Mouse (Mus musculus) heart, embryonic 11.5 days (tissue): ENCODE data around the gene Elk3. TPM values are rescaled to one million over a fixed set of nuclear protein-coding genes. Genes with fewer than 3 reads are reported as not detected.

Experiments used
- ATAC-seq: fragments of 200-750 bp; cut with Nextera tagmentation; replicated peaks from 2 replicates; pipeline ENCODE4 v1.8.0; 2017; ENCODE audit warnings: moderate library complexity; ENCODE audit not compliant: insufficient number of reproducible peaks, low FRiP score, low TSS enrichment
- H3K27ac ChIP-seq: fragments of 300-500 bp; sonication (generic); 2 replicates; pipeline ENCODE4 v1.5.1; 2014; ENCODE audit warnings: mild to moderate bottlenecking, low read depth, low read length
- H3K27me3 ChIP-seq: fragments of 300-500 bp; sonication (generic); 2 replicates; pipeline ENCODE4 v1.6.1; 2014; ENCODE audit warnings: mild to moderate bottlenecking, low read length, mixed read lengths; ENCODE audit not compliant: control insufficient read depth, insufficient read depth
- H3K36me3 ChIP-seq: fragments of 300-500 bp; sonication (generic); 2 replicates; pipeline ENCODE4 v1.6.1; 2014; ENCODE audit warnings: mild to moderate bottlenecking, low read length, moderate library complexity, mixed read lengths; ENCODE audit not compliant: control insufficient read depth, insufficient read depth
- H3K4me1 ChIP-seq: fragments of 300-500 bp; sonication (generic); 2 replicates; pipeline ENCODE4 v1.6.1; 2014; ENCODE audit warnings: low read length; ENCODE audit not compliant: control insufficient read depth, insufficient read depth
- H3K4me2 ChIP-seq: fragments of 300-500 bp; sonication (generic); 2 replicates; pipeline ENCODE4 v1.6.1; 2014; ENCODE audit warnings: mild to moderate bottlenecking, moderate library complexity
- H3K4me3 ChIP-seq: fragments of 300-500 bp; sonication (generic); 2 replicates; pipeline ENCODE4 v1.5.1; 2014; ENCODE audit warnings: low read depth, low read length
- H3K9ac ChIP-seq: fragments of 300-500 bp; sonication (generic); 2 replicates; pipeline ENCODE4 v1.6.1; 2014; ENCODE audit warnings: mild to moderate bottlenecking, low read depth, low read length, moderate library complexity
- H3K9me3 ChIP-seq: fragments of 300-500 bp; sonication (generic); replicated peaks from 2 replicates; pipeline ENCODE4 v1.6.1; 2016; ENCODE audit warnings: low read length; ENCODE audit not compliant: control insufficient read depth
- WGBS: fragments of 180-500 bp; shearing (Covaris S2); extraction: QIAGEN DNeasy Blood & Tissue Kit; methylation state at CpG from one replicate; pipeline ENCODE4 v1.1.7; 2014; ENCODE audit not compliant: insufficient replicate concordance; 5-methylcytosine and 5-hydroxymethylcytosine counted together
- polyA plus RNA-seq: library from polyadenylated mRNA; unstranded; fragments of >200 nt; fragmentation: Nextera tagmentation; extraction: Ambion mirVana; gene quantifications from 2 replicates; pipeline ENCODE4 v1.2.1, GENCODE M21; 2014

The Elk3 gene
- polyA plus RNA-seq, 1 experiment from 2014 or later, result 42.1 TPM

DNA sequence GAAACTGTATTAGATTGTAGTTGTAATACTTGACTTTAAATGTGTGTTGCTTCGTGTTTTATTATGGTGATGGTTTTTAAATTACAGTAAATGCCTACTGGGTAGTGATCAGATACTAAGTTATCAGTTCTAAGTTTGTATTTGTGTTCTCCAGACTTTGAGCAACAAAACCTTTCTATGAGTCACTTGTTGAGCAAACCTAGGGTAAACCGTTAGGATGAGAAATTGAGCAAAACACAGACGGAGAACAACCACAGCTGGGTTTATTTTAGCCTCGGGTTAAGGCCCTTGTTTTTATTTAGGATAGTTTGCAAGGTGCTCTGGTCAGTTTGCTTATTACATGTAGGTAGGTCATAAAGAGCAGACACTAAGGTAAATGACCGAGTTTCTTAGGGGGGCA is 103.8 kb downstream of the Elk3 start:
- peaks cover 6% of the 10 kb centered on the region; the same call in 1 of the 2 replicates for H3K4me1 ChIP-seq
- no peak overlapping the region for H3K27ac ChIP-seq
- no peak overlapping the region for H3K4me3 ChIP-seq
- H3K9ac ChIP-seq, result no peak overlapping the region
- no peak overlapping the region for H3K4me2 ChIP-seq
- WGBS, result 81% methylated on average over 5 of the region's 5 CpGs
- H3K27me3 ChIP-seq, result no peaks in the 10 kb centered on the region
- no peak for ATAC-seq
- H3K36me3 ChIP-seq, result peaks cover 4% of the 10 kb centered on the region; the same call in 1 of the 2 replicates
- H3K9me3 ChIP-seq, result no peaks in the 10 kb centered on the region

- Histone ChIP-seq H3K27me3 (no peaks in the 10 kb centered on the region), H3K4me1 (peaks cover 6% of the 10 kb centered on the region; the same call in 1 of the 2 replicates), H3K4me3 (no peak overlapping the region), H3K27ac (no peak overlapping the region), H3K9ac (no peak overlapping the region), H3K36me3 (no peaks in the 10 kb centered on the region), H3K9me3 (no peaks in the 10 kb centered on the region), H3K4me2 (no peak overlapping the region)
- WGBS, result 85% methylated on average over 4 of the region's 4 CpGs
- ATAC-seq, result no peak
Measured at GRCm38 (mm10) chr10:93205287-93205956, 105.5 kb downstream of the Elk3 start.

GRCm38 (mm10) chr10:93201846-93202458 is 109.0 kb downstream of the Elk3 start:
- Histone ChIP-seq H3K9ac (no peak overlapping the region), H3K4me3 (no peak overlapping the region), H3K9me3 (no peaks in the 10 kb centered on the region), H3K27me3 (no peaks in the 10 kb centered on the region), H3K27ac (no peak overlapping the region), H3K36me3 (peaks cover 4% of the 10 kb centered on the region; the same call in 1 of the 2 replicates), H3K4me2 (no peak overlapping the region), H3K4me1 (peaks cover 3% of the 10 kb centered on the region; the same call in 1 of the 2 replicates)
- WGBS, result 86% methylated on average over 6 of the region's 6 CpGs
- no peak for ATAC-seq

DNA sequence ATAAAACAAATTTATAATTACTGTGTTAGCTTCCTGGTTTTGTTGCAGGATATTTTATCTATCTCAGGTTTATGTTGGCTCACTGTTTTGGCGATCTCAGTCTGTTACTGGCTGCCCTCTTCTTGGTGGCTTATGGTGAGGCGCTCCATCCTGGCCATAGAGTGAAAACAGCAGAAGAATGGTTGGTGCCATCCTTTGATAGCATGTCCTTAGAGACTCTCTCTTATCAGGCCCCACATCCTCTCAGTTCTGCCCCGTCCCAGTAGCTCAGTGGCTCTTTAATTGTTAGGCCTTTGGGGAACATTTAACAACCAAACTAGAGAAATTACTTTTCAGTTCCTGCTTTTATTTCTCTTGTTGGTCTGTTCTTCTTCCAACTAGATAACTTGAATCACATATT is 112.0 kb downstream of the Elk3 start:
- WGBS, result 71% methylated on average over 3 of the region's 3 CpGs

More for the DNA sequence above, 112.0 kb downstream of the Elk3 start:
- H3K9me3 ChIP-seq, result no peaks in the 10 kb centered on the region
- H3K36me3 ChIP-seq, result peaks cover 4% of the 10 kb centered on the region; the same call in 1 of the 2 replicates
- H3K27ac ChIP-seq, result no peak overlapping the region
- H3K9ac ChIP-seq, result no peak overlapping the region
- no peaks in the 10 kb centered on the region for H3K27me3 ChIP-seq
- no peak overlapping the region for H3K4me3 ChIP-seq
- H3K4me2 ChIP-seq, result no peak overlapping the region
- ATAC-seq, result no peak
- H3K4me1 ChIP-seq, result peaks cover 15% of the 10 kb centered on the region

Other genes starting within 250 kb of the Elk3 start
- gene Cfap54, start 229.5 kb downstream of the Elk3 start, polyA plus RNA-seq, result 0.07 and 0.37 TPM in 2 replicates
- gene Cdk17, start 150.3 kb downstream of the Elk3 start, polyA plus RNA-seq, result 20.9 and 21.0 TPM in 2 replicates
- gene Lta4h, start 142.3 kb upstream of the Elk3 start, polyA plus RNA-seq, result 274 and 286 TPM in 2 replicates
- gene Hal, start 177.6 kb upstream of the Elk3 start, polyA plus RNA-seq, result not detected in 2 replicates
- gene Amdhd1, start 228.9 kb upstream of the Elk3 start, polyA plus RNA-seq, result 0.23 and 0.24 TPM in 2 replicates
- gene Ccdc38, start 229.5 kb upstream of the Elk3 start, polyA plus RNA-seq, result 0.19 and 0.21 TPM in 2 replicates